Mouse (Mus musculus): ENCODE measurements around the gene Eef2kmt.

Gene Eef2kmt

GRCm38 (mm10) chr16:5221403-5221802, 34.4 kb downstream of the Eef2kmt start:
- DNase-seq = no peak

- no peak for DNase-seq
Observed at GRCm38 (mm10) chr16:5217341-5218133, 38.2 kb downstream of the Eef2kmt start.

- no peak for DNase-seq
Observed at GRCm38 (mm10) chr16:5216686-5217085, 39.1 kb downstream of the Eef2kmt start.

GRCm38 (mm10) chr16:5214126-5214525, 41.7 kb downstream of the Eef2kmt start:
- DNase-seq = no peak

- DNase-seq = no peak
Observed at GRCm38 (mm10) chr16:5212150-5212549, 43.6 kb downstream of the Eef2kmt start.

- no peak for DNase-seq
Observed at GRCm38 (mm10) chr16:5210365-5210764, 45.4 kb downstream of the Eef2kmt start.

- DNase-seq = no peak
Observed at GRCm38 (mm10) chr16:5206051-5206450, 49.7 kb downstream of the Eef2kmt start.

GRCm38 (mm10) chr16:5205431-5205970, 50.3 kb downstream of the Eef2kmt start:
- no peak for DNase-seq

- peak; percentile 87 to 88 for DNase-seq
Observed at GRCm38 (mm10) chr16:5203668-5204433, 51.9 kb downstream of the Eef2kmt start, which contains the start of gene Nagpa. Nagpa (minus strand) TSS chr16:5204012.

GRCm38 (mm10) chr16:5203200-5203599, 52.6 kb downstream of the Eef2kmt start:
- no peak for DNase-seq

- DNase-seq = peak; percentile 67 to 69
Observed at GRCm38 (mm10) chr16:5202681-5203080, 53.1 kb downstream of the Eef2kmt start.

GRCm38 (mm10) chr16:5195080-5195479, 60.7 kb downstream of the Eef2kmt start:
- peak; percentile 79 to 85 for DNase-seq
